Mouse (Mus musculus): ENCODE data around the gene Sema4b. TPM values are rescaled to one million over a fixed set of nuclear protein-coding genes. Genes with fewer than 3 reads are reported as not detected.

The Sema4b gene
- polyA plus RNA-seq, 1 experiment from 2014 or later: 12.2 TPM

GRCm38 (mm10) chr7:80269751-80270255 is 83.2 kb downstream of the Sema4b start:
- peaks cover 11% of the 10 kb centered on the region for H3K9me3 ChIP-seq
- peak overlapping the region; percentile 95 for H3K4me2 ChIP-seq
- H3K27ac ChIP-seq: no peak overlapping the region
- ATAC-seq (ENCODE audit: insufficient number of reproducible peaks, insufficient read depth, low FRiP score, low TSS enrichment, low read depth): peak; percentile 29; the same call in 1 of the 2 replicates
- under 1% methylated on average over 23 of the region's 23 CpGs for WGBS
- no peaks in the 10 kb centered on the region for H3K27me3 ChIP-seq
- H3K4me1 ChIP-seq (replicated peaks): peaks cover 14% of the 10 kb centered on the region
- peaks cover 47% of the 10 kb centered on the region for H3K36me3 ChIP-seq
- H3K9ac ChIP-seq (replicated peaks): peak overlapping the region; percentile 74
- H3K4me3 ChIP-seq (replicated peaks): peak overlapping the region; percentile 75

GRCm38 (mm10) chr7:80273456-80273855 is 86.8 kb downstream of the Sema4b start:
- H3K4me2 ChIP-seq: no peak overlapping the region
- no peak overlapping the region for H3K9ac ChIP-seq (replicated peaks)
- no peak overlapping the region for H3K4me3 ChIP-seq (replicated peaks)
- H3K4me1 ChIP-seq (replicated peaks): peaks cover 14% of the 10 kb centered on the region
- peaks cover 58% of the 10 kb centered on the region for H3K36me3 ChIP-seq
- no peak for ATAC-seq (ENCODE audit: insufficient number of reproducible peaks, insufficient read depth, low FRiP score, low TSS enrichment, low read depth)
- H3K27ac ChIP-seq: no peak overlapping the region
- 90% methylated on average over 2 of the region's 2 CpGs for WGBS
- H3K9me3 ChIP-seq: peaks cover 17% of the 10 kb centered on the region
- H3K27me3 ChIP-seq: no peaks in the 10 kb centered on the region

Other genes starting within 250 kb of the Sema4b start
- 18.5 and 19.4 TPM in 2 replicates for gene Zfp710, start 162.0 kb upstream of the Sema4b start, polyA plus RNA-seq (2016; fragmentation: Nextera tagmentation; extraction: Ambion mirVana)
- 555 and 566 TPM in 2 replicates for gene Idh2, start 71.4 kb upstream of the Sema4b start, polyA plus RNA-seq (2016; fragmentation: Nextera tagmentation; extraction: Ambion mirVana)
- 47.5 and 49.7 TPM in 2 replicates for gene Cib1, start 46.0 kb downstream of the Sema4b start, polyA plus RNA-seq (2016; fragmentation: Nextera tagmentation; extraction: Ambion mirVana)
- gene Gdpgp1, start 46.0 kb downstream of the Sema4b start, polyA plus RNA-seq (2016; fragmentation: Nextera tagmentation; extraction: Ambion mirVana): 3.2 and 3.7 TPM in 2 replicates
- gene Ttll13, start 59.5 kb downstream of the Sema4b start, polyA plus RNA-seq (2016; fragmentation: Nextera tagmentation; extraction: Ambion mirVana): 0.41 and 0.79 TPM in 2 replicates
- 50.3 and 53.7 TPM in 2 replicates for gene Ngrn, start 74.4 kb downstream of the Sema4b start, polyA plus RNA-seq (2016; fragmentation: Nextera tagmentation; extraction: Ambion mirVana)
- gene Vps33b, start 82.8 kb downstream of the Sema4b start, polyA plus RNA-seq (2016; fragmentation: Nextera tagmentation; extraction: Ambion mirVana): 12.6 and 13.7 TPM in 2 replicates
- gene Prc1, start 107.6 kb downstream of the Sema4b start, polyA plus RNA-seq (2016; fragmentation: Nextera tagmentation; extraction: Ambion mirVana): 133 and 144 TPM in 2 replicates
- 12.6 and 13.9 TPM in 2 replicates for gene Rccd1, start 137.6 kb downstream of the Sema4b start, polyA plus RNA-seq (2016; fragmentation: Nextera tagmentation; extraction: Ambion mirVana)
- gene Unc45a, start 154.2 kb downstream of the Sema4b start, polyA plus RNA-seq (2016; fragmentation: Nextera tagmentation; extraction: Ambion mirVana): 56.9 and 61.8 TPM in 2 replicates
- gene Hddc3, start 156.3 kb downstream of the Sema4b start, polyA plus RNA-seq (2016; fragmentation: Nextera tagmentation; extraction: Ambion mirVana): 25.8 and 29.6 TPM in 2 replicates
- 25.7 and 31.7 TPM in 2 replicates for gene Man2a2, start 184.5 kb downstream of the Sema4b start, polyA plus RNA-seq (2016; fragmentation: Nextera tagmentation; extraction: Ambion mirVana)
- 10.2 and 11.0 TPM in 2 replicates for gene Fes, start 201.1 kb downstream of the Sema4b start, polyA plus RNA-seq (2016; fragmentation: Nextera tagmentation; extraction: Ambion mirVana)
- gene Furin, start 218.6 kb downstream of the Sema4b start, polyA plus RNA-seq (2016; fragmentation: Nextera tagmentation; extraction: Ambion mirVana): 10.7 and 13.2 TPM in 2 replicates

Data from limb, embryonic 12.5 days (tissue).